Mouse (Mus musculus) liver (tissue): ENCODE results near the gene Rangap1.
A peak's percentile ranks its signal among the peaks of the same experiment; 100 is the strongest.
"Not testable (repeated sequence)": the region's sequence is repeated elsewhere in the genome, so short reads cannot be mapped to it uniquely, and the experiment has no call there.

Experiments
- DNase-seq: peaks from one replicate; pipeline ENCODE4 v3.0.0-alpha.2; 2020; ENCODE audit warnings: mixed read lengths

Rangap1 gene

GRCm38 (mm10) chr15:81744992-81745600, at the start of gene Rangap1, which contains the start of gene Zc3h7b:
Gene Rangap1 (minus strand): TSS chr15:81745530.
Gene Zc3h7b (plus strand): TSS chr15:81745057.
- DNase-seq: peak; percentile 76

GRCm38 (mm10) chr15:81792444-81792843, 47.1 kb upstream of the Rangap1 start:
- no peak for DNase-seq

GRCm38 (mm10) chr15:81787525-81787924, 42.2 kb upstream of the Rangap1 start:
- no peak for DNase-seq

GRCm38 (mm10) chr15:81785701-81786100, 40.4 kb upstream of the Rangap1 start:
- no peak for DNase-seq

- DNase-seq: no peak
Observed at GRCm38 (mm10) chr15:81784762-81785161, 39.4 kb upstream of the Rangap1 start.

- DNase-seq: no peak
Observed at GRCm38 (mm10) chr15:81781816-81782215, 36.5 kb upstream of the Rangap1 start.

GRCm38 (mm10) chr15:81776631-81777422, 31.5 kb upstream of the Rangap1 start:
- DNase-seq: no peak

GRCm38 (mm10) chr15:81774505-81775171, 29.3 kb upstream of the Rangap1 start:
- DNase-seq: no peak

GRCm38 (mm10) chr15:81772431-81773120, 27.2 kb upstream of the Rangap1 start:
- no peak for DNase-seq

GRCm38 (mm10) chr15:81769037-81769436, 23.7 kb upstream of the Rangap1 start:
- DNase-seq: peak; percentile 73

GRCm38 (mm10) chr15:81766439-81766838, 21.1 kb upstream of the Rangap1 start:
- DNase-seq: no peak

- no peak for DNase-seq
Observed at GRCm38 (mm10) chr15:81765651-81766050, 20.3 kb upstream of the Rangap1 start.

- DNase-seq: no peak
Observed at GRCm38 (mm10) chr15:81764573-81764972, 19.2 kb upstream of the Rangap1 start.

- no peak for DNase-seq
Observed at GRCm38 (mm10) chr15:81761959-81762358, 16.6 kb upstream of the Rangap1 start.

GRCm38 (mm10) chr15:81761381-81761780, 16.1 kb upstream of the Rangap1 start:
- no peak for DNase-seq

GRCm38 (mm10) chr15:81760361-81761079, 15.2 kb upstream of the Rangap1 start:
- DNase-seq: no peak

GRCm38 (mm10) chr15:81759542-81759941, 14.2 kb upstream of the Rangap1 start:
- no peak for DNase-seq

GRCm38 (mm10) chr15:81758701-81759100, 13.4 kb upstream of the Rangap1 start:
- DNase-seq: no peak

- no peak for DNase-seq
Observed at GRCm38 (mm10) chr15:81753669-81754068, 8.3 kb upstream of the Rangap1 start.

GRCm38 (mm10) chr15:81749742-81750141, 4.4 kb upstream of the Rangap1 start:
- no peak for DNase-seq

GRCm38 (mm10) chr15:81745601-81746114, 328 bp upstream of the Rangap1 start:
- peak; percentile 57 for DNase-seq

GRCm38 (mm10) chr15:81742368-81742767, 3.0 kb downstream of the Rangap1 start:
- DNase-seq: not testable (repeated sequence)
